ENCODE assay signal across 8 mouse cellular contexts in genomic region chr4:126556809-126557711, GRCm38 (mm10). TPM values are rescaled to one million over a fixed set of nuclear protein-coding genes. Genes with fewer than 3 reads are reported as not detected.
A peak's percentile ranks its signal among the peaks of the same experiment; 100 is the strongest.
DNase-seq lines count a peak whose midpoint lies in the region; TF ChIP-seq lines count a peak whose summit lies in the region.

Gene Clspn (plus strand): TSS chr4:126556935.

- DNase-seq in adrenal gland, adult 18-20 months (ENCODE audit: low spot score in 2 of 2): peak; percentile 76 to 79
- DNase-seq in gastrocnemius, adult 8-10 months (ENCODE audit: low spot score in 2 of 2): peak; percentile 63 to 65
- DNase-seq in hindlimb bud, embryonic 11.5 days (ENCODE audit: extremely low spot score, low read depth, low spot score): peak; percentile 80
- DNase-seq in left cerebral cortex, postnatal 25 days (ENCODE audit: low spot score in 2 of 2): peak; percentile 76 to 84
- peak; percentile 93 for DNase-seq in mesoderm, embryonic 11.5 days (ENCODE audit: low read depth, low spot score)
- peak; percentile 64 to 70 for DNase-seq in right cerebral cortex, postnatal 36 days (ENCODE audit: low spot score in 2 of 2)
- DNase-seq in urinary bladder, postnatal 4 days (ENCODE audit: low spot score in 2 of 2): peak; percentile 80 to 90

- no peak within 1 kb of the TSS for H3K27ac ChIP-seq in cortical plate, adult 2 months (ENCODE audit: insufficient read depth, low read length)

- TF ChIP-seq POLR2A in cortical plate, adult 2 months (IDR thresholded peaks at IDR 0.05; ENCODE audit: extremely low read depth, insufficient read depth, low read length): no peak

- intact Hi-C loops in left cerebral cortex, postnatal 25 days (cut with DNase I): loop anchor here (1.0 to 10.0 kb wide), 4 partner anchors 184 to 758 kb away; partner anchors contain the start of genes Gja4 and Smim12

- TF ChIP-seq CTCF in cortical plate, adult 2 months (IDR thresholded peaks at IDR 0.05; ENCODE audit: extremely low read depth, insufficient read depth, low read length): no peak

- H3K4me3 ChIP-seq in cortical plate, adult 2 months (ENCODE audit: insufficient read depth, low read length): peak within 1 kb of the TSS; percentile 61

- no peaks in the 10 kb centered on the region; the same call in 1 of the 2 replicates for H3K4me1 ChIP-seq in cortical plate, adult 2 months (ENCODE audit: control insufficient read depth, insufficient read depth, low read length)

RNA-seq across cellular contexts. Expression of gene Clspn, which starts in this region (rescaled TPM):
- total RNA-seq in adrenal gland, adult 18-20 months (2021): under 1 TPM; 0.54 to 0.96 TPM
- 0.62 and 0.77 TPM in 2 replicates for polyA plus RNA-seq in cortical plate, adult 2 months (2012; rRNA removed)
- under 1 TPM in 1 of 4 experiments, not detected in 3; 0.10 TPM for total RNA-seq in gastrocnemius, adult 8-10 months (2022)
- 1 to 10 TPM; 1.2 to 1.6 TPM for total RNA-seq in left cerebral cortex, postnatal 25 days (2021)

Comparison
In these comparisons a context has a peak if more than half of its experiments do, and no peak if none do; other contexts are left out.
1. Peak in DNase-seq in adrenal gland, adult 18-20 months; RNA of the gene not detected or under 1 TPM.
2. Peak in DNase-seq in gastrocnemius, adult 8-10 months; RNA of the gene not detected or under 1 TPM.